Mouse (Mus musculus) gastrocnemius, adult 18-20 months (tissue): ENCODE measurements at regions not wholly inside any gene's neighbourhood (a gene's known extent, or its start where the extent isn't known, plus 50 kb on each side); places are given as distances from the start of the nearest gene placed in this dataset.

Experiments used
- DNase-seq: peaks from one replicate; pipeline ENCODE4 v3.0.0; 2021; ENCODE audit warnings: low spot score

DNA sequence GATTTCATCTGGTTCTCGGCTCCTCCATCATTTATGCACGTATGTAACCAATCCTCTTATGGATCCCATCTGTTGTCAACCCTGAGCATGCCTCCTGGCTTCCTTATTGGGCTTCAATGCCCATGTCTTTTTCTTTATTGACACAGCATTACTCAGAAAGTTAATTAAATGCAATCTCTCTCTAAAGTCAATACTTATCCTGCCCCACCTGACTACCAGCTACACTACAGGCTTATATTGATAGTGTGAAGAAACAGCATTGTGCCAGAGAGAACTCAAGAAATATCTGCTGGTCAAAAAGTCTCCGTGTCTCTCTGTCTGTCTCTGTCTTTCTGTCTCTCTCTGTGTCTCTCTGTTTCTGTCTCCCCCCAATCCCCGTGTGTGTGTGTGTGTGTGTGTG is 194.7 kb upstream of the Rfx3 start:
- DNase-seq, result no peak

DNA sequence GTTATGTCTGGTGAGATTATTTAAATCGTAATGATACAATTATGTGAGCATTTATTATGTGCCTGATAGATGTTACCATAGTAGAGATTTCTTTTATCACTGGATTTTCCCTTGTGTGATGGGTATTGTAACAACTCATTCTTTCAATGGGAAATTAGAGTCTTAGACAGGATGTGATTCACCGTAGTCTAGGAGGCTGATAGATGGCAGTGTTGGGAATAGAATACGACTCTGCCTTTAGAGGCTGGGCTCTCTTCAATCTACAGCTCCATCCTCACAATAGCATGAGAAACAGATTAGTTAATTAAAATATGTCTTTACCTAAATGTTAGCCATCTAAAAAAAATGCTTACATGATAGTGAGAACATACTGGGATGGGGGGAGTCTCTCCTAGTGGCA is 192.8 kb upstream of the Rfx3 start:
- no peak for DNase-seq

DNA sequence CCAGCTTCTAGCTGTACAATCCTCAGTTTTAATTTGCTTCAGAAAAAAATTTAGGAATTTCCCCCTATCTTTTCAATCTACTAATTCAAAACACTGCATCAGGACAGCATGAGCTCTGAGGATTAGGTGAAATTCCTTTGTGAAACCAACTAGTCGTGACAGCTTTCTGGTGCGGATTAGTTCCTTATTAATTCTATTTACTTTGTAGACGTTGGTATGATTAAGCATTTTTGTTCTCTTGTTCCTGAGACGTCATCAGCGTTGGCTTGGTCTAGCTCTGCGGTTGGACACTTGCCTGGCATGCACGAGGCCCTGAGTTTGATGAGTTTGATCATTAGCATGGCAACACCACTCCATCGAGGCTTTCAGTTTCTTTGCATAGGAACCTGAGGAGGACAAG is 188.4 kb upstream of the Rfx3 start:
- no peak for DNase-seq

DNA sequence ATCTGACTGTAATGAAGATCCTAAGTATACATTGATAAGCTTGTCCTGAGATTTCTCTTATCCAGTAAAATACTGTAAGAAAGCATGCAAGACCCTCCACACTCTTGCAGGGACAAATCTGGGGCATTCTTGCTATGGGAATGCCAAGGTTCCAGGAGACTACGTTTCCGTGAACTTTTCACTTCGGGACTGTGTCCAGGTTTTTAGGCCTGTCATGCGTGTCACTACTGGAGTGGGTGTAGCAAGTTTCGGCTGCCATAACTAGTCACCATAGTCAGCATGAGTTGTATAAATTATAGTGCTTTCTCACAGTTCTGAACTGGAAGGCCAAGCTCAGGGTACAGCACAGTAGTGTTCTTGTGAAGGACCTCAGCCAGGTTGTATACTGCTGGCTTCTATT is 185.9 kb upstream of the Rfx3 start:
- DNase-seq, result no peak

DNA sequence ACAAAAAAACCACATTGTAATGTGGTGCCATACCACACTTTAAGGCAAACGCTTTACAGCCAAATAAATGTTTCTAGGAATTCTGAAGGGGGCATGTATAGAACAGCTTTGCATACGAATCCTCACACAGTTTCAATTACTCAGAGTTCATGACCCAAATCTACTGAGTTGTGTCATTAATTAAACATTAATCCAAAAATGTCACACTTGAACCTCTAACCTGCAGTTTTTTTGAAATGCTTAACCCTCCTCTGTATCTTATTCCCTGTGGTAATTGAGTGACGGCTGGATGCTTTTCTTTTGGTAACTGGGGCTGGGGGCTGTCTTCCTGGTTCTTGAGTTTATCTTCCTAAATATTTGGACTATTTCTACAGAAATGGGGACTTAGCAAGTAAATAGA is 181.3 kb upstream of the Rfx3 start:
- DNase-seq, result no peak

DNA sequence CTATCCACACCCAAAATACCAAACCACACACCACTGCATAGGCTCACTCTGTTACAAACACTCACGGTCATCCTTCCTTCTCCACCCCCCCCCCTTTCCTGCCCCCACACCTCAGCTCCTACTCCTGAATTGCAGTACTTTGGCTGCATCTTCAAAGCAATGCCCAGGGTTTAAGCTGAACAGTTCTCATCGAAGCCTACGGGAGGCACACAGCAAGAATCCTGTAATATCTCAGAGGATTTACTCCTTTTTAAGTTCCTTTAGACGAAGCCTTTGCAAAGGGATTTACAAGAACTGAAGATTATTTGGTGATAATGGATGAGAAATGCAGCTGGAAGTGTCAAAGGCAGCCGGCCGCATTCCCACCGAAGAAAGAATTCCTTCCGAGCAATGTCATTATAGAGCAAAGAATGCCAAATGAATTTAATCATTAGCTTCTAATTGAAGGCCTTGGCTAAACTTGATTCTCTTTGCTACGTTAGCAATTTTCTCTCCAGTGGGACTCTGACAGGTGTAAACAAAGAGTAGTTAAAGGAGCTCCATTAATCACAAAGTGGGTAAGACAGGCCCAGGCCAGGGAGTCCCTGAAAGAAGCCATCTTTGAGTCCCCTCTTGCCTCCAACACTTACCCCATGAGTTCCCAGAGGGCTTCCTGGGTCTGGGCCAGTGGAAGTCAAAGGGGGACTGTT is 180.6 kb upstream of the Rfx3 start:
- DNase-seq, result no peak

DNA sequence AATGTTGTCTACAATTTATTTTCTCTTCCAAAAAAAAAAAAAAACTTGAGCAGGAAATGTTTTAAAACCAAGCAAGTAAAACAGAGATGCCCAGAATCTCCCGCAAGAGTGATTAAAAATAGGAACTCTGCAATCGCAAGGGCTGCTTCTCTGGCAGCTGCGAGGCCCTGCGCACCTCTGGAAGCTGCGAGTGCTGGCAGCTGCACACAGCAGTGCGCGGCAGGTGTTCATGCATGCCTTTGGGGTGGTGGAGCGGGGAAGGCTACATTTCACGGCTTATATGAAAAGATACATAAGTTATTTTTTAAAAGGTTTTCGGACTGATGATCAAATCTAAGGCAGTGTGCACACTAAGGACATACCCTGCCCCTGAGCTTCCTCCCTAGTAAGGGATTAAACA is 179.3 kb upstream of the Rfx3 start:
- no peak for DNase-seq

DNA sequence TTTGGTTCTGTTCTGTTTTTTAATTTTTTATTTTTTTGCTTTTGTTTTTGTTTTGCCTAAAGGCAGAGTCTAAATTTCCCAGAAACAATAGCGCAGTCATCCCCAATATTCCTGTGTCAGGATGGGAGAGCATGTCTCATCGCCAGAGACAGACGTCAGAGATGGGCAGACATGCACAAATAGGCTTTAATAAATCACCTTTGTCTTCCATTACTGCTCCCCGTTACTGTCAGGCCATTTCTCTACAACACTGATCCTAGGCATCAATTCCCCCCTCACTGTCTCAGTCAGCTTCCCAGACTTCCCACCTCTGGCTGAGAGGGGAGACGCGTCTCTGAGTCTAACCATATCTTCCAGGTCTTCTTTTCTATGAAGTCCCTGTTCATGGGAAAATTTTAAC is 177.4 kb upstream of the Rfx3 start:
- DNase-seq, result no peak

DNA sequence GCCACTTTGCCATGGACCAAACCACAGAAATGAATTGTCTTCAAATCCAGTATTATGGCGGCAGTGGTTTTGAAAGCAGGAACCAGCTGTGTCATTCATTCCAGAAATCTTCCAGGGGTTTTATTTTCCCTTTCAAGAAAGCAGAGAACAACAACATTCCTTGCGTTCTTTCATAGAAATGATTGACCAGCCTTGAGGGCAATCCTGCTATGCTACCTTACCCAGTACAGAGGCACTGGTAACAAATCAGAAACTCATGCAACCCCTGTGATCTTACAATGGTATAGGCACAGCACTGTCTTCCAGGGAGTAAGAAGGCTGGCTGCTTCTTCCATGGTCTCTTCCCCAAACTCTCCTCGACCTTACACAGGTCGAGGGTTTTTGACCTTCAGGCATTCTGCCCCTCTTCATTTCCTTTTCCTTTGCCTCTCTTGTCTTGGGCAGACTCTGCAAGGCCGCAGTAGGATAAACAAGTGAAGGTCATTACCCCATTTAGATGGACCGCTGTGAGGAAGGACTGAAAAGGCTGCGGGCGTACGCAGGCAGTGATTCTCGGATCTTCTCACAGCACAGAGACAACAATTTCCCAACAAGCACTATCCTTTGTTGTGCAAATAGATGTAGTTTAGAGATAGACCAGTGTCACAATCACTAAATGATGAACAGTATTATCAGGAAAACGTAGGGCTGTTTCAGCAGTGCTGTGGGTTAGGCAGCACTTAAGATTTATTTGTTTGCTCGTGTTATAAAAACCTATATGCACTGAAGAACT is 171.6 kb upstream of the Rfx3 start:
- DNase-seq, result no peak

DNA sequence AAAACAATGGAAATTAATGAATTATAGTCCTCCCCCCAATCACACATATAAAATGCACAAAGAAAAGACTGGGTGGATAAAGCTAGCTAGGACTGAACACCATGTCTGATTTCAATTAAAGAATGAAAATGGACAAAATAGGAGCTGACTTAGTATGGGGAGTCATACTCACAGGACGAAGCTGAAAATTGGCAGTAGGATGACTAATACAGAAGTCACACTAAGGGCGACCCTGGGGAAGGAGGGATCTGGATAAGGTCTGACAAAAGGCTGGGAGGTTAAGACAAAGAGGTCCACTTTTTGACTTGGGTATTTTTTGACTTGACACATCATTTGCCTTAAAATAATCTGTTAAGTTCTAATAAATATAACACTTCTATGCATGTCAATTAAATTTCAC is 170.2 kb upstream of the Rfx3 start:
- DNase-seq, result no peak

DNA sequence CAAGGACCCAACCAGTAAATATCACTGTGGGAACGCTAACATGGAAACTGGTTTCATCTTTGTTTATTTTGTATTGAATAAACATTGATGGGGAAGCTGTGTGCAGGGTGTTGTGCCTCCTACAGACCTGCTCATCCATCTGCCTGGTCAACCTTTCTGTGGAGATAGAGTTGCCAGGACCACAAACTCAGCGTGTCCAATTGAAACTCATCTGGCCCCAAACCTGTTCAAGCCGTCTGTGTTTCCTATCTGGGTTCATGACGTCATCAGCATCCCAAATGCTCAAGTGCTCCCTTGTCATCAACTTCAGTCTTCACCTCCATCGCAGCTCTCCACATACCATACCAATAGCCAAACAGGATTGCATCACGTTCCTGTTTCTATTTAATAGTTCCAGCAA is 167.1 kb upstream of the Rfx3 start:
- DNase-seq, result no peak

DNA sequence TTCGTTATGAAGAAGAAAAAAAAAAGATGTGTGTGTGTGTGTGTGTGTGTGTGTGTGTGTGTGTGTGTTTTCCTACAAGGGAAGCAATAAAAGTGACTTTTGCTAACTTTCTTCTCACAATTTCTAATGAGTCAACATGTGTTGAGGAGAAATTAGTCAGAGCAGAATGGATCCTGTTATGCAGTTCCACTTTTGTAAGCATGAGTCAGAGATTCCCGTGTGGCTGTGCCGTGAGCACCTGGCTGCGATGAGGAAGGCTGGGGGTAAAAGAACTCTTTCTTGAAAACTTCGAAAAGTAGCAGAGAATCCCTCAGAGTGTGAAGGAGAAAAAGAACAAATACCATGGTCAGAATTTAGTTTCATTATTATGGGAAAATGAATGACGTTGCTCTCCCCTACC is 165.9 kb upstream of the Rfx3 start:
- DNase-seq, result no peak

DNA sequence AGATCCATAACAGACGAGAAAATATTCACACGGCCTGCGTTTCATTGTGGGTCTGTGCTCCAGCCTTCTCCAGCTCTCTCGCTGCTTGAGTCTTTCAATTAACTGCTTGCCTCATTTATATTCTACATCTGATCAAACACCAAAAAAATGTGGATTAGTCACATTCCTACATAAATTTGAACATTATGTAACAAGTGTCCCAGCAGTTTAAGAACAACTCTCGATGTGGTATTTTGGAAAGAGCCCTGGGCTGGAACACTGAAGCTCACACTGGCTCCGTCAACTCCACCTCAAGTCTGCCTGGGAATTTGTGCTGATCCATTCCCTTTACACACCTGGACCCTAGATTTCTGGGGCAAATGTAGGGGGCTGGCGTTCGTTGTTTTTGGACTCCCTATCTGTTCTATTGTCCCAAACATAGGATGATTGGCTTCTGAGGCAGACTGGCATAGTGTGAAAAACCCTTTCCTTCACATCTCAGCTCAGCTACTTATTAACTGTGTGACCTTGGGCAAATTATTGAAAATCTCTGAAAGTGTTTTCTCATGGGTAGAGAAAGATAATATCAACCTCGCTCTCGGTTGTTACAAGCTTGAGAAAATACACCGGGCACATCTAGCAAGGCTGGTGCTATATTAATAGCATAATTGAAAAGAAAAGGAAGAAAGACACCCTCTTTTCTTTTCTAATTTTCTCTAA is 161.0 kb upstream of the Rfx3 start:
- no peak for DNase-seq

DNA sequence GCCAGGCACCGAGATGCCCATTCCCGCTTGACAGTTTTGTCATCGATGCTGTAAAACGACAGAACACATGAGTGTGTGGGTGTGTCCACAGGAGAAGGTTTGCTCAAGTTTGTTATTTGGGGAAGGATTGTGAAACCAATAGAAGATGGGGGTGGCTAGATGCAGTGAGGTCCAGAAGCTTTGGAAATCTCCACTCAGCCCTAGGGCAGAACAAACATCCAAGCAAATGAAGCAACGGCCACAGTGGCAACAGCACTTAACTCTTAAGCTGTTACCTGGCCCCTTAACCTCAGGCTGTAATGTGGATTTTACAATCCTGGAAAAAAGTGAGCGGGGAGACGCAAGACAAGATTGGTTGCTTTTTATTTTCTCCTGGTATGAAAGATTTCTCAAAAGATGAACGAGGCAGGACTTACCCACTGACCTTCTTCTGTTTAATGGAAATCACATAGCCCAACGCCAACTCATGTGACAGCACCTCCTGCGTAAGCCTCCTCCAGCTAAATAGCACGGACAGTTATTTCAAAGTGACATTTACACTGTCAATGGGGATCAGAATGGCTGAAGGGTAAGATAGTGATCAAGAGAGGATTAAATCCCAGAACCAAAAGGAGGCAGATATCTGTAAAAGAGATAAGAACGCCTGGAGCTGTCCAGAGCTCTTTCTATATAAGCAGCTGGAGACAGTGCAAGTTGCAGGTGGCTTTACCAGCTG is 156.6 kb upstream of the Rfx3 start:
- no peak for DNase-seq

DNA sequence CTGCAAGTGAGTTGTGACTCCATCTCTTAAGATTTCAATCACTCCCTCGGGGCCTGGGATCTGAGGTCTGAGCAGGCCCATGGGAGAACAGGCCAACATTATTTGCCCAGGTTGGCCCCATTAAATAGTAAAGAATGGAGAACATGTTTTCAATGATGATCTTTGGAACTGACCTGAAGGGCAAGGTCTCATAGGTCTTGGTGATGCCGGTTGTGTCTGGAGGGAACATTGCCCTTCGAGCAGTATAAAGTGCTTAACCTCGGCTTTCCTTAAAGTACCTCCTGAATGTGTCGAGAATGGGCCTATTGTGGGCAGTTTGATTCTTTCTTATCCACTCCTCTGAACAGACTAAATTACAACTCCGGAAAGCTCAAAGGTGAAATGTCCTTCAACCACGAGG is 155.7 kb upstream of the Rfx3 start:
- no peak for DNase-seq

DNA sequence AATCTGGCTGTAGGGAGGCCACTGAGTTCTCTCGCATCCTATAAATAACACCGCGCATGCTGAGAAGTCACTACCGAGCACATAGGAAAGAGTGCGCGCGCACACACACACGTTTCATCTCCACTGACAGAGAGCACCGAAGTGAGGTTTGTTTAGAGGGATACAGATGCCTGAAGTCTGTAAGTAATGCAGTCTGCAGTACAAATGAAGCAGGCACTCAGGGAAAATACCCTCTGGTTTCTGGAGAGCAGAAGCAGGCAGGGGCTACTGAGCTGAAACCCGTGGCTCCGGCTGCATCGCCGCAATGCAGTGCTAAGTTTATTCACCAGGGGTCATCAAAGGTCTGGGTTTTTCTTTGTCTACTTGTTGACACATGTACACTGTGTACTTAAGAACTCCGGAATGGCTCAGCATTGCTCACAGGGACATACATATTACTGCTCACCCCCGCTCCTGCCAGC is 155.0 kb upstream of the Rfx3 start:
- DNase-seq, result peak; percentile 30

DNA sequence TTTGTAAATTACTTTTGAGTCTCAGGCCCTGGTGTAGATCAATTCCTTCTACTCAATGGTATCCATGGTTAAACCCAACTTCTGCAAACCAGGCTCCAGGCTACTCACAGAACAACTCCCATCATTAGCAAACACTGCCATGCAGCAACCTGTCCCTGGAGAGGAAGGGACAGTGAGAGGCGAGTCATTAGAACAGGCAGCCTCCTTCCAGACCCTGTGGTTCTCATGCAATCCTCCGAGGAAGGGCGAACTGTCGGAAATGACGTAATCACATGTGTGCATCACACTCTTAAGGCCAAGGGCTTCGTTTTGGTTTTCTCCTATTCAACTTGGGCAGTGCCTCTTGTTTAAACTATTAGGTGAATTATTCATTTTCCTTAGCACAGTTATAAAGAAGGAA is 152.2 kb upstream of the Rfx3 start:
- DNase-seq, result no peak

DNA sequence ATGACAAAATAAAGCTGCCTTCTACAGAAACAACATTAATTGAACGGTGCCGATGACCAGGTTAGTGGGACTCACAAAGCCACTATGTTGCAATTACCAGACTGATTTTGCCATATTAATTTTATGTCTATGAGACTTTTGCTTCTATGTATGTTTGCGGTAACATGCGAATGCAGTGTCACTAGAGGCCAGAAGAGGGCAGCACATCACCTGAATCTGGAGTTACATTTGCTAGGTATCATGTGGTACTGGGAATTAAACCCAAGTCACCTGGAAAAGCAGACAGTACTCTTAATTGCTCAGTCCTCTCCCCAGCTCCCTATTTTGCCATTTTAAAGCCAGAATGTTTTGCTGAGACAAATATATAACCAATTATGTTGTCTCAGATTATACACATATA is 149.6 kb upstream of the Rfx3 start:
- DNase-seq, result no peak

DNA sequence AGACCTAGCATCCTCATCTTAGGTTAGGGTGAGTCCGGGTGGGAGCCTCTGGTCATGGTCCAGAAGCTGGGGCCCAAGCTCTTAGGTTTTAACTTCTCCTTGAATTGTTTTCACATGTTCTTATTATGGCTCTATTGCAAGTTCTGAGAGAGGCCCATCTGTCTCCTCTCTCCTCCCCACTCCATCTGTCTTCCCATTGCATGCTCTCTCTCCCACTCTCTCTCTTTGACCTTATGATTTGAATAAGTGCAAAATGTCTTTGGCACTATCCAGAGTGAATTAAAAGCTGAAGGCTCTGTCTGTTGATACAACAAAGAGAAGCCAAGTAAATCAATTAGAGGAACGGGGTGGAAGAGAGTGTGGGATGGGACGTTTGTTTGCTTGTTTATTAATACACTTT is 146.2 kb upstream of the Rfx3 start:
- no peak for DNase-seq

DNA sequence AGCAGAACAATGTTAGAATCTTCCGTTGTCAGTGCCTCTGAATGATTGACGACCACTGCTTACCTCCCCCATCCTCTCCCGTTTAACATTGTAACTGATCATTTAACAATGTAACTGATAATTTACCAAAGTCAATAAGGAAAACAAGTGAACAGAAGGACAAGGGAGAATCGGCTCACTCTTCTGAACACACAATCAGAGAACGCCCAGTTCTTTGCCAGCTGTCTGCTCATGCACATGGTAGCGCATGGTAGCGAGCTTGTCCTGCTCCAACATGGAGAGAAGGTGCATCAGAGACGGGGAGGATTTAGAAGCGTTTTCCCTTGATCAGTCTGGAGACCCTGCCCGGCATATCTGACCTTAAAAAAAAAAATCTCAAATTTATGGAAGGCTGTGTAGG is 126.6 kb upstream of the Rfx3 start:
- no peak for DNase-seq

DNA sequence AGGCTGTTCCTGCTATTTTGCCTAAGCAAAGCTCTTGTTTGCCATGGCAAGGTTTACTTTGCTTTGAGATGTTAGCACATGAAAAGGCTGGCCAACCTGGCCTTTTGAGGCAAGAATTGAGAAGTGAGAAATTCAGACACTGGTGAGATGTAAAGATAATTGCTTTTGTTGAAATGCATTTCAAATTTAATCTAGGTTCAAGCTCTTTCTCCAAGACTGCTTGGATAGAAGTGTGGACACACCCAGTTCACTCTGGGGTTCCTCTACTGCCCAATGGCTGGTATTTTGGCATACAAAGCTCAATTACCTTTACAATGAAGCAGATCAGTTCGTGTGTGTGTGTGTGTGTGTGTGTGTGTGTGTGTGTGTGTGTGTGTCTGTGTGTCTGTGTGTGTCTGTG is 123.8 kb upstream of the Rfx3 start:
- no peak for DNase-seq
